Mouse (Mus musculus) forebrain, embryonic 15.5 days (tissue): ENCODE data around the gene Spop. TPM values are rescaled to one million over a fixed set of nuclear protein-coding genes. Genes with fewer than 3 reads are reported as not detected.
"Not testable (repeated sequence)": the region's sequence is repeated elsewhere in the genome, so short reads cannot be mapped to it uniquely, and the experiment has no call there.

Source experiments
- ATAC-seq: fragments of 200-750 bp; cut with Nextera tagmentation; replicated peaks from 2 replicates; pipeline ENCODE4 v1.8.0; 2017; ENCODE audit warnings: mild to moderate bottlenecking, moderate TSS enrichment, moderate library complexity
- H3K27ac ChIP-seq: fragments of 300-500 bp; sonication (generic); replicated peaks from 2 replicates; pipeline ENCODE4 v1.5.1; 2015; ENCODE audit warnings: mild to moderate bottlenecking, inconsistent platforms
- H3K27me3 ChIP-seq: fragments of 300-500 bp; sonication (generic); 2 replicates; pipeline ENCODE4 v1.6.1; 2015; ENCODE audit warnings: inconsistent platforms
- H3K36me3 ChIP-seq: fragments of 300-500 bp; sonication (generic); 2 replicates; pipeline ENCODE4 v1.6.1; 2015; ENCODE audit warnings: mild to moderate bottlenecking, inconsistent platforms
- H3K4me1 ChIP-seq: fragments of 300-500 bp; sonication (generic); 2 replicates; pipeline ENCODE4 v1.6.1; 2015; ENCODE audit warnings: inconsistent platforms
- H3K4me2 ChIP-seq: fragments of 300-500 bp; sonication (generic); replicated peaks from 2 replicates; pipeline ENCODE4 v1.6.1; 2015; ENCODE audit warnings: mild to moderate bottlenecking, inconsistent platforms
- H3K4me3 ChIP-seq: fragments of 300-500 bp; sonication (generic); 2 replicates; pipeline ENCODE4 v1.5.1; 2015; ENCODE audit warnings: mild to moderate bottlenecking, inconsistent platforms
- H3K9ac ChIP-seq: fragments of 300-500 bp; sonication (generic); replicated peaks from 2 replicates; pipeline ENCODE4 v1.6.1; 2015; ENCODE audit warnings: mild to moderate bottlenecking, inconsistent platforms
- H3K9me3 ChIP-seq: fragments of 300-500 bp; sonication (generic); 2 replicates; pipeline ENCODE4 v1.6.1; 2016; ENCODE audit warnings: inconsistent platforms
- WGBS: fragments of 180-500 bp; shearing (Covaris S2); methylation state at CpG from one replicate; pipeline ENCODE4 v1.1.7; 2015; ENCODE audit warnings: mixed read lengths; 5-methylcytosine and 5-hydroxymethylcytosine counted together
- polyA plus RNA-seq: library from polyadenylated mRNA; unstranded; fragments of >200 nt; fragmentation: Nextera tagmentation; extraction: Ambion mirVana; gene quantifications from 2 replicates; pipeline ENCODE4 v1.2.1, GENCODE M21; 2015

Gene Spop
- polyA plus RNA-seq, 1 experiment from 2014 or later: 226 TPM

DNA sequence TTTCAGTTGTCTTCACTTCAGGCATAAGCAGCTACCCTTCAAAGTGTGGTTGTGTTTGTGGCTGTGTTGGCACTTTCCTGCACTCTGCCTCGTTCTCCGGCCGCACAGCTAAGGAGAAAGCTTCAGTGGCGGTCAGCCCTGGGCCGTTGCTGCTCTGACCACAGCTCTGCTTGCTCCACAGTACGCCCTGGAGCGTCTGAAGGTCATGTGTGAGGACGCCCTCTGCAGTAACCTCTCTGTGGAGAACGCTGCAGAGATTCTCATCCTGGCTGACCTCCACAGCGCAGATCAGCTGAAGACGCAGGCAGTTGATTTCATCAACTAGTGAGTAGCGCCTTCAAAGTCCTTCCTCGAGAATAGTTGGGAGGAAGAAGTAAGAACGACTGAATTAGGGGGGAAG, 76.2 kb downstream of the Spop start:
- no peak overlapping the region for H3K4me2 ChIP-seq
- no peaks in the 10 kb centered on the region for H3K27me3 ChIP-seq
- H3K4me1 ChIP-seq: peaks cover 7% of the 10 kb centered on the region
- no peak overlapping the region for H3K27ac ChIP-seq
- no peak for ATAC-seq
- no peaks in the 10 kb centered on the region for H3K9me3 ChIP-seq
- H3K9ac ChIP-seq: no peak overlapping the region
- peaks cover 43% of the 10 kb centered on the region for H3K36me3 ChIP-seq
- H3K4me3 ChIP-seq: no peak overlapping the region
- WGBS: 89% methylated on average over 14 of the region's 14 CpGs

DNA sequence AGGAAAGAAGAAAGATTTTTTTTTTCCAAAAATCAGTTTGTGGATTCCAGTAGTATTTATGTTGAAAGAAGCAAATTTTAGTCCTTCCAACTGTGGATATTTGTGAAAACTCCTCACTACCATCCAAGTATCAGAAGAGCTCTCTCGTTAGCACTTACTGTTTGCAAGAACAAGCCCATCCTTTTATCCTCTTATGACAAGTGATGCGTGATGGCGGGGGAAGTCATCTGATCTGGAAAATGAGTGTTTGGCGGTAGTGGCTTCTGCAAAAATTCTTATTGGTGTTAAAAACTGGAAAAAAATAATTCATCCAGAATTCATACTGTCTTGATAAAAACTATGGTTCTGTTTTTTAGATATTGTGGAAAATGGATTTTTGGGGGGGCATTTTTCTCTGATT, 78.4 kb downstream of the Spop start:
- H3K27me3 ChIP-seq: no peaks in the 10 kb centered on the region
- no peaks in the 10 kb centered on the region for H3K9me3 ChIP-seq
- H3K4me3 ChIP-seq: no peak overlapping the region
- no peak for ATAC-seq
- H3K4me1 ChIP-seq: peaks cover 11% of the 10 kb centered on the region
- no peak overlapping the region for H3K4me2 ChIP-seq
- H3K27ac ChIP-seq: no peak overlapping the region
- H3K36me3 ChIP-seq: peaks cover 25% of the 10 kb centered on the region
- WGBS: 55% methylated on average over 4 of the region's 4 CpGs
- no peak overlapping the region for H3K9ac ChIP-seq

DNA sequence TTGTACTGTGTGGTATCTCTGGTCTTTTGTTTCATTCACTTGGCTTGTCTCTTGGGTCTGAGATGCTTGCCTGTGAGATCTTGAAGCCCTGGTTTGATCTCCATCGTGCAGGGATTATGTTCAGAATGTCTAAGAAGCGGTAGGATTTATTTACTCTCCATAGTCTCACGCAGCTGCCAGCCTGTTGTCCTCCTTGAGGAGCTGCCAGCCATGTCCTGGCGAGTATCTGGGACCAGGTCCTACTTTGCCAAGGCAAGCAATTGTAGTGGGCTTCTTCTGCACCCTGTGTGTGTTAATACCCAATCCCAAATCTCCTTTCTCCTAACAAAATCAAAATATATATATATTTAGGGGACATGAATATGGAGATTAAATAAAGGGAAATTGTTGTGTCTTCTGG, 79.1 kb downstream of the Spop start:
- no peak for ATAC-seq
- H3K36me3 ChIP-seq: peaks cover 28% of the 10 kb centered on the region
- 59% methylated on average over 4 of the region's 4 CpGs for WGBS

DNA sequence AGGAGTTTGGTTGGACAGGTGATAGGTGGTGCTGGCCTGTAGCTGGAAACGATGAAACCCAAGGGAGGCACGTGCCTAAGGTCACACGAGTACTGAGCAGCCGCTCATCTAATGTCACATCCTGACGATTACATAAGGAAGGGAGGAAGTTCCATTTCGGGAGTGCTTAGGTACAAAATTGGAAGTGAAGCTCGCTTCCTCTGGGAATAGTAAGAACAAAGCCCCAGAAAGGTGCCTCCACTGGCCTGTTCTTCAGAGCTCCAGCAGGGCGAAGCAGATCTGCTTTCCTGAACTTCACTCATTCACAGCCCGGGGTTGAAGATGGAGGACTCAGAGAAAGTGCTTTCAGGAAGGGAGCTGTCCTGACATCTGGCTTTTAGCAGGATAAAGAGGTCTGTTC, 80.1 kb downstream of the Spop start:
- Histone ChIP-seq H3K4me3 (no peak overlapping the region), H3K4me1 (peaks cover 11% of the 10 kb centered on the region), H3K27me3 (no peaks in the 10 kb centered on the region), H3K36me3 (peaks cover 32% of the 10 kb centered on the region), H3K9me3 (no peaks in the 10 kb centered on the region), H3K9ac (no peak overlapping the region), H3K27ac (peak overlapping the region; percentile 41), H3K4me2 (no peak overlapping the region)
- 90% methylated on average over 9 of the region's 9 CpGs for WGBS
- ATAC-seq: no peak

More for the DNA sequence above, 79.1 kb downstream of the Spop start:
- Histone ChIP-seq H3K4me1 (peaks cover 11% of the 10 kb centered on the region), H3K9me3 (no peaks in the 10 kb centered on the region), H3K27me3 (no peaks in the 10 kb centered on the region), H3K9ac (no peak overlapping the region), H3K4me2 (no peak overlapping the region), H3K27ac (no peak overlapping the region), H3K4me3 (no peak overlapping the region)

DNA sequence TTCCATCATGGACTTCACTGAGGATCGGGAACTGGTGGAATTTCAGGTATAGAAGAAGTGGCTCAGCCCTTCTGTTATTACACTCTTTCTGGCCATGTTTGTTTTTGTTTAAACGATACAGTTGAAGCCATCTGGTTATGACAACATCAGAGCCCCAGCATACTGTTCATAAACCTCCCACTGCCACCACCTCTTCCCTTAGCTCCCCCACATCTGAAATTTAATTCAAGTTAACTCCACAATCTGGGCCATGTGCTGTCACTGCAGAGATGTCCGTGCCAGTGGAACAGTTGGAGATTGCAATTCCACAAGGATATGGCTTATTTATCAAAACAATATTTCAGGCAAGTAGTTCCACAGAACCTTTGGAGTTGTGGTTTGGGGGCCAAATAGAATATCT, 80.5 kb downstream of the Spop start:
- H3K36me3 ChIP-seq: peaks cover 32% of the 10 kb centered on the region
- H3K9me3 ChIP-seq: no peaks in the 10 kb centered on the region
- H3K9ac ChIP-seq: no peak overlapping the region
- WGBS: 73% methylated on average over 3 of the region's 3 CpGs
- no peak for ATAC-seq
- no peak overlapping the region for H3K4me3 ChIP-seq
- no peaks in the 10 kb centered on the region for H3K27me3 ChIP-seq
- no peak overlapping the region for H3K4me2 ChIP-seq
- peaks cover 11% of the 10 kb centered on the region for H3K4me1 ChIP-seq
- peak overlapping the region; percentile 41 for H3K27ac ChIP-seq

DNA sequence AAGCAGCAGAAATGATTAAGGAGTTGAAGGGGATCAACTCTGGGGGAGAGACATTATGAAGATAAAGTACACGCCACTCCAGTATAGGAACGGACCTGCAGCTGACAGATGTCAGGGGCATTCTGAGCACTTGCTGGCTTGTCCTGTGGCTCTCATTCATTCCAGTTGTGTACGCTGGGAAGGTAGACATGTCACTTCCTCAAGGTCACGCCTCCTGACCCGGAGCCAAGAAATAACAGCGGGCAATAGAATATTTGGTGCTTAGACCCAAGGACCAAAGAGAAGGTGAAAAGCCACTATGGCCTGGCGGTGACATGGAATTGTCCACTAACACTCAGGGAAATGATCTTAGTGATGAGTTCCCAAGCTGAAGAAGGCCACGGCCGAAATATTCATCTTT, 82.0 kb downstream of the Spop start:
- Histone ChIP-seq H3K4me2 (no peak overlapping the region), H3K27ac (no peak overlapping the region), H3K9ac (no peak overlapping the region), H3K36me3 (peaks cover 23% of the 10 kb centered on the region; the same call in 1 of the 2 replicates), H3K4me3 (no peak overlapping the region), H3K9me3 (no peaks in the 10 kb centered on the region), H3K4me1 (peaks cover 18% of the 10 kb centered on the region), H3K27me3 (no peaks in the 10 kb centered on the region)
- WGBS: 94% methylated on average over 9 of the region's 9 CpGs
- no peak for ATAC-seq

DNA sequence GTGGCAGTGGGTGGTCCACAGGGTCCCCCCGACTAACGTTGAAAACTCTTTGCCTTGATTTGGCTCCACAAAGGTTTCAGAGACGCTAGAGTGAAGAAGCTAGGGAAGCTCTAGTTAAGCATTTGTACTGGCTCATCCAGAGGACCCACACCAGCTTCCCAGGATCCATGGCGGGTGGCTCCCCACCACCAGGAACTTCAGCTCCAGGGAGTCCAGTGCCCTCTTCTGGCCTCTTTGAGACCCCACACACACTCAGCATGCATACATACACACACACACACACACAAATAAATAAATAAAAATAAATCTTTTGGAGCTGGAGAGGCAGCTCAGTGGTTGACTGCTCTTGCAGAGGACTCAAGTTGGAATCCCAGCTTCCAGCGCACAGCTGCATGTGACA, 84.0 kb downstream of the Spop start:
- H3K4me2 ChIP-seq: no peak overlapping the region
- H3K36me3 ChIP-seq: peaks cover 14% of the 10 kb centered on the region; the same call in 1 of the 2 replicates
- WGBS: 84% methylated on average over 5 of the region's 5 CpGs
- H3K27ac ChIP-seq: no peak overlapping the region; the same call in 1 of the 2 replicates
- ATAC-seq: no peak
- no peaks in the 10 kb centered on the region for H3K9me3 ChIP-seq
- H3K4me1 ChIP-seq: peaks cover 23% of the 10 kb centered on the region
- no peak overlapping the region for H3K9ac ChIP-seq
- no peak overlapping the region for H3K4me3 ChIP-seq
- no peaks in the 10 kb centered on the region for H3K27me3 ChIP-seq

DNA sequence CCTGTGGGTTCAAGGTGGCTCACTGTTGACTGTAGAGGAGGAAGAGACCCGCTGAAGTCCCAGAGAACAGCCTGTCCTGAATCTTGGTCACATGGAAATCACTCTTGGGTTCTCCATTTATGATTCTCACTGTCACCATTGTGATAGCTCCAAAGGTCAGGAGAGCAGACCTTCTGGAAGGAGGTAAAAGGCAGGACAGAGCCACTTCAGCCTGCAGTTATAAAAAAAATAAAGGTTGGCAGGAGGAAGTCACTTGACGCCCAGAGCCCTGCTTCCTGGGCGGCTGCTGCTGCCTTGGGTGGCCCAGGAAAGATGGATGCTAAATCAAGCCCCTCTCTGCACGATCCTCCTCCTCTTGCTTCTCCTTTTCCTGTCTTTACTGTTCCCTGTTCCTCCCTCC, 86.5 kb downstream of the Spop start:
- no peak overlapping the region for H3K4me3 ChIP-seq
- no peak overlapping the region for H3K9ac ChIP-seq
- peak overlapping the region; percentile 46 for H3K27ac ChIP-seq
- no peak for ATAC-seq
- no peaks in the 10 kb centered on the region for H3K27me3 ChIP-seq
- WGBS: 60% methylated on average over 4 of the region's 4 CpGs
- no peak overlapping the region for H3K4me2 ChIP-seq
- H3K4me1 ChIP-seq: peaks cover 13% of the 10 kb centered on the region; the same call in 1 of the 2 replicates
- H3K9me3 ChIP-seq: no peaks in the 10 kb centered on the region
- peaks cover 7% of the 10 kb centered on the region; the same call in 1 of the 2 replicates for H3K36me3 ChIP-seq

DNA sequence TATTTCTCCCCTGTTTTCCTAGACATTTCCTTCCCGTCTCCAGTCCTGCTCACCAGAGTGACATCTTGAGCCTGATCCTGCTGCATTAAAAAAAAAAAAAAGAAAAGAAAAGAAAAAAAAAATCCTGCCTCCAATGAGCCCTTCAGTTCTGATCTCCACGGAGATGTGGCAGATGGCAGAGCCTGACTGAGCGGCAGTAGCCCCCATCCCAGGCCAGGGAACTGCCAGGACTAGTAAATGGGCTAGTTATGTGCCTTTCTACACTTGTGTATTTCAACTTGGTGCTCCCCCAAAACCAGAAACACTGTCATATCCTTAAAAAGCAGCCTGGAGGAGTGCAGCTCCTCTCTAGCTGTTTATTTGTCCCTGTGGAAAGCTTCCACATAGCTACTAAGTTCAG, 87.0 kb downstream of the Spop start:
- Histone ChIP-seq H3K36me3 (peaks cover 7% of the 10 kb centered on the region; the same call in 1 of the 2 replicates), H3K9ac (no peak overlapping the region), H3K4me3 (no peak overlapping the region), H3K4me1 (peaks cover 12% of the 10 kb centered on the region; the same call in 1 of the 2 replicates), H3K9me3 (no peaks in the 10 kb centered on the region), H3K4me2 (no peak overlapping the region), H3K27me3 (no peaks in the 10 kb centered on the region), H3K27ac (peak overlapping the region; percentile 46)
- WGBS: 19% methylated on average over 3 of the region's 3 CpGs
- ATAC-seq: no peak

DNA sequence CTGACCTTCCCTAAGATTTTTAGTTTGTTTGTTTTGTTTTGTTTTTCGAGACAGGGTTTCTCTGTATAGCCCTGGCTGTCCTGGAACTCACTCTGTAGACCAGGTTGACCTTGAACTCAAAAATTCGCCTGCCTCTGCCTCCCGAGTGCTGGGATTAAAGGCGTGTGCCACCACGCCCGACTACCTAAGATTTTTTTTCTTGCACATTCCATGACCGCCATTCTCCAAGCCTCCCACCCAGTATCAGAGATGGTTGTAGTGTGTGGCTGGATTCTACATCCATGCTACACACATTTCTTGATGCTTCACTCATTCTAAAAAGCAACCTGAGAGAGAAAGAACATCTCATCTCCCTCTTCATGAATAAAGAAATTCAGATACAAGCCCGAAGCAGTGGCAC, 87.9 kb downstream of the Spop start:
- not testable (repeated sequence) for H3K27ac ChIP-seq, H3K9me3 ChIP-seq, H3K27me3 ChIP-seq, H3K4me2 ChIP-seq, H3K36me3 ChIP-seq, H3K9ac ChIP-seq, H3K4me3 ChIP-seq, ATAC-seq
- 87% methylated on average over 8 of the region's 8 CpGs for WGBS
- peaks cover 12% of the 10 kb centered on the region; the same call in 1 of the 2 replicates for H3K4me1 ChIP-seq

DNA sequence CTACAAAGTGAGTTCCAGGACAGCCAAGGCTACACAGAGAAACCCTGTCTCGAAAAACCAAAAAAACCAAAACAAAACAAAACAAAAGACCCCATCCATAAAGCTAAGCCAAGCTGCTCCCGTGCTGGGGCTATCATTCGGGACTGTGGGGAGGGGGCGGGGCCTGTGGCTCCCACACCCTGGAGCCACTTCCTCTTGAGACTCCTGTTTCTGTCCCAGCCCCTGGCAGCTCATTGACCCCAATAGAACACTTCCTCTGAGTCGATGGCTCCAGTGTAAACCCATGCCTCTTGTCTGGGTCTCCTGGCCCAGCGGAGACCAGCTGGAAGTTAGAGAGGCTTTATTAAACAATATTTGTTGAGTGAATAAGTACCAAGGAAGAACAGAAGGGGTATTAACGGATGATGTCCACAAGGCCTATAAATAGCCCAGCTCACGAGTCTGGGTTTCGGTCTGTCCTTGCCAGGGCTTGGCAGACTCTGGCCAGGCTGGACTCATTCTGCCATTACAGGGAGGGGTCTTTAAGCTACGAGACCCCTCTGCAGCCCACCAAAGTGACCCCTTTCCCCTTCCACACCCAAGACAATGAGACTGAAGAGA, 89.8 kb downstream of the Spop start:
- Histone ChIP-seq H3K36me3 (no peaks in the 10 kb centered on the region), H3K4me3 (no peak overlapping the region), H3K4me2 (no peak overlapping the region), H3K9ac (no peak overlapping the region), H3K27ac (no peak overlapping the region), H3K4me1 (peaks cover 12% of the 10 kb centered on the region; the same call in 1 of the 2 replicates), H3K9me3 (no peaks in the 10 kb centered on the region), H3K27me3 (no peaks in the 10 kb centered on the region)
- 60% methylated on average over 10 of the region's 10 CpGs for WGBS
- ATAC-seq: no peak

DNA sequence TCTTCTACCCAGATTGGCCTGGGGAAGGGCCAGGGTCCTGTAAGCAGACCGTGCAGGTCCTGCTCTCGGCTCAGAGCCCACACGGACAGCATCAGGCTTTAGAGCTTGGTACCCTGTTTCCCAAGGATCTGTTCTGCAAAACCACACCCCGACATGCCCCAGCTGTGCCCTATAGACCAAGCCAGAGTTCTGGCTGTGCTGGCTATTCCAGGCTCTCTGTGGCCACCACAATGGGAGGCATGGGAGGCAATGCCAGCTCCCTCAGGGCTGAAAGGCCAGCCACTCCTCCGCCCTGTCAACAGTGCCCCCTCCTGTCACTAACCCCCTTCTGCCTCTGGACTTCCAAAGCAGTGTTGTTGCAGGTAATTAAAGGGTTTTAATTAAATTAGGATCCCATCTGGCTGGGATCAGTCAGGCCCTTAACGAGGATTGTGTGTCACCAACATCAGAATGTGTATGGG, 90.4 kb downstream of the Spop start:
- no peak overlapping the region for H3K9ac ChIP-seq
- H3K4me2 ChIP-seq: no peak overlapping the region
- H3K9me3 ChIP-seq: no peaks in the 10 kb centered on the region
- no peak overlapping the region for H3K4me3 ChIP-seq
- H3K4me1 ChIP-seq: peaks cover 12% of the 10 kb centered on the region; the same call in 1 of the 2 replicates
- H3K36me3 ChIP-seq: no peaks in the 10 kb centered on the region
- no peaks in the 10 kb centered on the region for H3K27me3 ChIP-seq
- WGBS: 27% methylated on average over 6 of the region's 6 CpGs
- no peak for ATAC-seq
- H3K27ac ChIP-seq: no peak overlapping the region
